Mouse (Mus musculus): ENCODE measurements around the gene Gm28305.

- TF ChIP-seq CTCF (conservative IDR thresholded peaks at IDR 0.05; ENCODE audit: low read length) = peak; percentile 77
- TF ChIP-seq NANOG (IDR thresholded peaks at IDR 0.05; ENCODE audit: borderline replicate concordance, low read length) = no peak
Measured at GRCm38 (mm10) chr9:104075808-104076207, 35.3 kb downstream of the Gm28305 start.
